Mouse (Mus musculus) duodenum, adult 2 months (tissue): ENCODE results near the gene Unc13a. TPM values are rescaled to one million over a fixed set of nuclear protein-coding genes. Genes with fewer than 3 reads are reported as not detected.

Source experiments
- polyA plus RNA-seq: library from polyadenylated mRNA; depleted of rRNA; stranded (reverse); fragments of >200 nt; gene quantifications from 2 replicates; pipeline ENCODE4 v1.2.3, GENCODE M21; 2012; ENCODE audit warnings: low replicate concordance; rRNA removed

Gene Unc13a
- polyA plus RNA-seq = 0.39 and 1.9 TPM in 2 replicates

GRCm38 (mm10) chr8:71671549-71671965 is at the start of gene Unc13a:
Unc13a (minus strand) TSS chr8:71671757.

DNA sequence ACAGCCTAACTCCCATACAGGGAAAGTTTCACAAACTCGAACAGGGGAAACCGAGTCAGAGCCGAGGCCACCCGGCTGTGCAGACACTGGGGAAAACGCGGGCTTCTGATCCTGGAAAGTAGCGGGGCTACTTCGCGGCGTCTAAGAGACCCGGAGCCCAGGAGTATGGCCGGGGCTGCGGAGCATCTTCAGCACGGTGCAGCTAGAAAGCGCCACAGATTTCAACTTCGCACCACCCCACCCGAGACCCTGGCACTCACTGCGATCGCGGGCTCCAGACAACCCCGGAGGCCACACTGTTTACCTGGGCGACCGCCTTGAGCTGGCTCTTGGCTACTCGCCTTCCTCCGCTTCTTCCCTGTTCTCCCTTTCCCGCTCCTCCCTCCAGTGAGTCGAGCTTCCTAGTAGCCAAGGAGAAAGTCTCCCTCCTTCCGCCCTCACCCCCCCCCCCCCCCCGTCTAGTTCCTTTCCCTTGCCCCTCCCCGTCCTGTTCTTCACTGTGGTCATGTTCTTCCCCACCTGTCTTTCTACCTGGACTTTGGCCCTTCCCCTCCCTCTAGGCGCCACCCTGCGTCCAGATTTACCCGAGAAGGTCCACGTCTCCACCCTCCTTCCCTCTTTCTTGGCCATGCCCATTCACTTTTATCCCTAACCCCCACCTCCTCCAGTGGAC is 30.0 kb upstream of the Unc13a start, which contains the start of gene B3gnt3:
TSS of gene B3gnt3 (minus strand) at position 376 of the 673 bp plus-strand sequence.

GRCm38 (mm10) chr8:71689028-71689427 is 17.5 kb upstream of the Unc13a start, which contains the start of gene Insl3:
Insl3 (plus strand) TSS chr8:71689214.

DNA sequence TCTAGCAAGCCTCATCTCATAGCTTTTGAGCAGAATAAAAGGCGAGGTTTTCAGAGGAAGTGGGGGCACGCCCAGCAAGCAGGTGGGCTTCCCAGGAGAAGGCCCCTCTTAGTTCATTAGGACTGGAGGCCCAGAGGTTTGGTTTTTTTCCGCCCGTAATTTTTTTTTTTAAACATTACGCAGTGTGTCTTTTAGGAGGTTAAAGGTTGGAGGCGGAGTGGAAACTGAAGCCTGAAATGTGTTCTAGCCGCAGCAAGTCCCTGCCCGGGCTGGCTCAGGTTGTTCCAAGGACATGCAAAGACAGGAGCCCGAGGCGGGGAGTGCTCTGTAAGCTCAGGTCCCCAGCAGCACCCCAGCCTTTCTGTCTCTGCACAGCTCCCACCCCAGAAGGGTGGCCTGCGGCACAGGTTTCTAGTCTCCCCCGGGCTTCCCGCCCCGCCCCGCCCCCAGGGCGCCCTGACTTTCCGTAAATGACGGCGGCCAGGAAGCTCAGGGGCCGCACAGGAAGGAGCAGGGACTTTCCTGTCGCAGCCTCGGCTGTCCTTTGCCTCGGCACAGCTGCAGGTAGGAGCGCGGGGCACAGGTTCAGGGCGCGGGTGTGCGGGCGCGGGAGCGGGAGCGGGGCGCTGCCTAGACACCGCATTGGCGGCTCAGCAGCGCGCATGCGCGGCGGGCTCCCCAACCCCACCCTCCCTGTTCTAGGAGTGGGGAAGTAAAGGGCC is 4.6 kb upstream of the Unc13a start, which contains the start of gene Jak3:
TSS of gene Jak3 (plus strand) at position 277 of the 722 bp plus-strand sequence.

DNA sequence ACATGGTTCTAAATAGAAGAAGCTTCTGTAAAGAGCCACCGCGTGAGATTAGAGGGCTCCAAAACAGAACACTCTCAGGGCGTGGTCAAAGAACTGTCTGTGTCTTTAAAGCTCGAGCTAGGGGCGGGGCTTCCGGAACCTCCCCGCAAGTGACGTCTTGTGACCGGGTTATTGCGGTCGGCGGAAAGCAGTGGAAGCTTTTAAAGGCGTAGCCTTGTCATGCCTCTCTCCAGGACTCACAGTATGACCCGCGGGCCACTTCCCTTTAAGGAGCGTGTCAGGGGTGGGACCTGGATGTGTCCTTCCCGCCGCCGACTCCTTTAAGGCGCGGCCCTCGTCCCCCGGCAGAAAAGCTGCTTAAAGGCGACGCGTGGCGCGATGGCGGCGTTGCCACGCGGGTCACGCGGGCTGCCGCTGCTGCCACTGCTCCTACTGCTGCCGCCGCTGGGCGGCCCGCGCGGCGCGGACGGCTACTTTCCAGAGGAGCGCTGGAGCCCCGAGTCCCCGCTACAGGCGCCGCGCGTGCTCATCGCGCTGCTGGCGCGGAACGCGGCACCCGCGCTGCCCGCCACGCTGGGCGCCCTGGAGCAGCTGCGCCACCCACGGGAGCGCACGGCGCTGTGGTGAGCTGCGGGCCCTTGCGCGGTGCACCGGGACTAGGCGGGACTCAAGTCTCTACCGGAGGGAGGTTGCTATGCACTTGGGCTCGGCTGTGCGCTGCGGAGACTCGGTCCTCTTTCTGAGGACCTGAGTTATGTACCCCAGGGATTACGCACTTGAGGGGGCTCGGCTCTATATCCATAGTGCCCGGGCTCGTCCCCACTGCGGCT is 60.5 kb downstream of the Unc13a start, which contains the start of gene Colgalt1:
TSS of gene Colgalt1 (plus strand) at position 177 of the 830 bp plus-strand sequence.

DNA sequence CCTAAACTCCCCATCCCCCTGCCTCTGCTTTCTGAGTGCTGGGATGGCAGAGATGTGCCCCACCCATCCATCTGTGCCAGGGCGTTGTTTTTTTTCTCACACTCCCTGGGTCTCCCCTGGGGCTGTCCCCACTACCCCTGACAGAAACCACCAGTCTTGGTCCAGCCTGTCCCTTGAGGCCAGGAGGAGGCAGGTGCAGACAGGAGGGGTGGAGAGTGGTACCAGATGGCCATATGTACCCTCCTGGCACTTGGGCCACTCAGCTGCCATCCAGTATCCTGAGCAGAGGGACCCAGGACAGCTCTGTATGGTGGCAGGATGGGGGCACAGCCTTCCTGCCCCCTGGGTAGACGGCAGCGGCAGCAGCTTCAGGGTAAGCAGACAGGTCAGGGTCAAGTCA is 74.1 kb downstream of the Unc13a start, which contains the start of gene Fam129c:
TSS of gene Fam129c (plus strand) at position 198 of the 400 bp plus-strand sequence.

GRCm38 (mm10) chr8:71591471-71592373 is 79.8 kb downstream of the Unc13a start, which contains the start of gene Pgls:
Pgls (plus strand) TSS chr8:71592176.

Other genes starting within 250 kb of the Unc13a start
- gene Abhd8, start 208.1 kb downstream of the Unc13a start, polyA plus RNA-seq = 17.3 and 22.0 TPM in 2 replicates
- gene Mrpl34, start 206.8 kb downstream of the Unc13a start, polyA plus RNA-seq = 268 and 285 TPM in 2 replicates
- 83.6 and 99.3 TPM in 2 replicates for gene Dda1, start 202.6 kb downstream of the Unc13a start, polyA plus RNA-seq
- gene Ano8, start 185.8 kb downstream of the Unc13a start, polyA plus RNA-seq = 19.4 and 25.4 TPM in 2 replicates
- gene Gtpbp3, start 183.7 kb downstream of the Unc13a start, polyA plus RNA-seq = 29.5 and 30.2 TPM in 2 replicates
- 270 and 394 TPM in 2 replicates for gene Plvap, start 160.0 kb downstream of the Unc13a start, polyA plus RNA-seq
- gene Ccdc194, start 146.0 kb downstream of the Unc13a start, polyA plus RNA-seq = not detected in 2 replicates
- 119 and 255 TPM in 2 replicates for gene Bst2, start 134.3 kb downstream of the Unc13a start, polyA plus RNA-seq
- gene Mvb12a, start 128.8 kb downstream of the Unc13a start, polyA plus RNA-seq = 159 and 312 TPM in 2 replicates
- gene Tmem221, start 112.9 kb downstream of the Unc13a start, polyA plus RNA-seq = 0.50 and 1.4 TPM in 2 replicates
- not detected in 2 replicates for gene Nxnl1, start 105.2 kb downstream of the Unc13a start, polyA plus RNA-seq
- 28.3 and 40.4 TPM in 2 replicates for gene Slc27a1, start 102.9 kb downstream of the Unc13a start, polyA plus RNA-seq
- gene Pgls, start 79.6 kb downstream of the Unc13a start, polyA plus RNA-seq = 210 and 420 TPM in 2 replicates
- 1.6 and 3.1 TPM in 2 replicates for gene Fam129c, start 74.1 kb downstream of the Unc13a start, polyA plus RNA-seq
- 59.6 and 62.5 TPM in 2 replicates for gene Colgalt1, start 60.8 kb downstream of the Unc13a start, polyA plus RNA-seq
- gene Jak3, start 4.5 kb upstream of the Unc13a start, polyA plus RNA-seq = 14.8 and 17.5 TPM in 2 replicates
- 24.2 and 26.5 TPM in 2 replicates for gene Insl3, start 17.5 kb upstream of the Unc13a start, polyA plus RNA-seq
- gene B3gnt3, start 30.0 kb upstream of the Unc13a start, polyA plus RNA-seq = 227 and 269 TPM in 2 replicates
- 19.4 and 23.2 TPM in 2 replicates for gene Fcho1, start 54.0 kb upstream of the Unc13a start, polyA plus RNA-seq
- gene Zfp709, start 210.3 kb upstream of the Unc13a start, polyA plus RNA-seq = 0.02 and 0.04 TPM in 2 replicates
- not detected in 2 replicates for gene Zfp882, start 236.9 kb upstream of the Unc13a start, polyA plus RNA-seq
- 0.27 and 0.54 TPM in 2 replicates for gene Zfp617, start 236.9 kb upstream of the Unc13a start, polyA plus RNA-seq